Mouse (Mus musculus) liver, embryonic 15.5 days (tissue): ENCODE results near the gene Cep89. TPM values are rescaled to one million over a fixed set of nuclear protein-coding genes. Genes with fewer than 3 reads are reported as not detected.

ENCODE experiments used
- ATAC-seq: fragments of 200-750 bp; cut with Nextera tagmentation; 2 replicates; pipeline ENCODE4 v1.8.0; 2017; ENCODE audit warnings: moderate number of reproducible peaks, mild to moderate bottlenecking, moderate library complexity; ENCODE audit not compliant: insufficient read depth
- H3K27ac ChIP-seq: fragments of 300-500 bp; sonication (generic); replicated peaks from 2 replicates; pipeline ENCODE4 v1.5.1; 2015; ENCODE audit warnings: mild to moderate bottlenecking, inconsistent platforms
- H3K27me3 ChIP-seq: fragments of 300-500 bp; sonication (generic); 2 replicates; pipeline ENCODE4 v1.6.1; 2015; ENCODE audit warnings: mild to moderate bottlenecking, inconsistent platforms
- H3K36me3 ChIP-seq: fragments of 300-500 bp; sonication (generic); replicated peaks from 2 replicates; pipeline ENCODE4 v1.6.1; 2015; ENCODE audit warnings: moderate library complexity, mild to moderate bottlenecking, inconsistent platforms
- H3K4me1 ChIP-seq: fragments of 300-500 bp; sonication (generic); replicated peaks from 2 replicates; pipeline ENCODE4 v1.6.1; 2015; ENCODE audit warnings: inconsistent platforms
- H3K4me2 ChIP-seq: fragments of 300-500 bp; sonication (generic); 2 replicates; pipeline ENCODE4 v1.6.1; 2015; ENCODE audit warnings: moderate library complexity, mild to moderate bottlenecking, inconsistent platforms
- H3K4me3 ChIP-seq: fragments of 300-500 bp; sonication (generic); replicated peaks from 2 replicates; pipeline ENCODE4 v1.5.1; 2015; ENCODE audit warnings: mild to moderate bottlenecking, inconsistent platforms
- H3K9ac ChIP-seq: fragments of 300-500 bp; sonication (generic); 2 replicates; pipeline ENCODE4 v1.6.1; 2015; ENCODE audit warnings: moderate library complexity, mild to moderate bottlenecking, inconsistent platforms
- H3K9me3 ChIP-seq: fragments of 300-500 bp; sonication (generic); replicated peaks from 2 replicates; pipeline ENCODE4 v1.6.1; 2016; ENCODE audit warnings: inconsistent platforms
- WGBS: fragments of 180-500 bp; shearing (Covaris S2); methylation state at CpG from one replicate; pipeline ENCODE4 v1.1.7; 2015; ENCODE audit warnings: mixed read lengths; ENCODE audit not compliant: insufficient replicate concordance; 5-methylcytosine and 5-hydroxymethylcytosine counted together
- polyA plus RNA-seq: library from polyadenylated mRNA; unstranded; fragments of >200 nt; fragmentation: Nextera tagmentation; extraction: Ambion mirVana; gene quantifications from 2 replicates; pipeline ENCODE4 v1.2.1, GENCODE M21; 2015

The Cep89 gene
- polyA plus RNA-seq = 19.1 and 19.4 TPM in 2 replicates

DNA sequence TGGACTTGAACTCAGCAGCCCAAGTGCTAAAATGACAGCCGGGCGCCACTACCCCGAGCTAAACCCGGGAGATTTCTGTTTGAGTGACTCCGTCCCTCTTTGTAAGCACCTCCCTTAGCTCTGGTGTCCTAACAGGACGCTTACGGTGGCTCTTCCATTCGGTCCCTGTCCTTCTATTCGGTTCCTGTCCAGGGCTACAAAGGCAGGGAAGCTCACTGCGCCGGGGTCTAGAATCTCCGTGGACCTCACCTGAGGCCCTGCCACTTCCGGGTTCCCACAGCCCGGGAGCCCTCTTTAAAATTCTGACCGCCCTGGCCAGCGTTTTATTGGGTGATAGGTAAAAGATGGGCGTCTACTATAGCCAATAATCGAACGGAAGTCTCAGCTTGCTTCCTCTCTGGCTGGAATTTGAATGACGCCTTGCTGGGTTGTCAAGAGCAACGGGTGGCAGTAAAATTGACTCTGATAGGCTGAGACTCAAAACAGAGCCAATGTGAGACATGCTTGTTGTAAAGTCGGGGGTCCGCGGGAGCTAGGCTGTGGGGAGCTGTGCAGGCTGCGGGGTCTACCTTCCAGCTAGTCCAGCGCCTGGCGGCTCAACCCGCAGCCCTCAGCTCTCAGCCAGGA is at the start of gene Cep89, which contains the start of gene Faap24:
Gene Cep89 (plus strand): TSS at position 494 of the 627 bp plus-strand sequence.
Gene Faap24 (minus strand): TSS at position 295 of the 627 bp plus-strand sequence.
- ATAC-seq = peak; percentile 93
- Histone ChIP-seq H3K27ac (peak within 1 kb of the TSS; percentile 67), H3K9me3 (no peaks in the 10 kb centered on the region), H3K4me2 (peak within 1 kb of the TSS; percentile 84), H3K4me3 (peak within 1 kb of the TSS; percentile 73), H3K4me1 (peaks cover 37% of the 10 kb centered on the region), H3K9ac (peak within 1 kb of the TSS; percentile 71), H3K36me3 (peaks cover 58% of the 10 kb centered on the region), H3K27me3 (no peaks in the 10 kb centered on the region)
- WGBS = under 1% methylated on average over 28 of the region's 28 CpGs

- no peak for ATAC-seq
- no peaks in the 10 kb centered on the region for H3K36me3 ChIP-seq
- 33% methylated on average over 18 of the region's 18 CpGs for WGBS
- no peak overlapping the region for H3K9ac ChIP-seq
- no peak overlapping the region for H3K4me3 ChIP-seq
- peaks cover 18% of the 10 kb centered on the region for H3K4me1 ChIP-seq
- peak overlapping the region; percentile 3; the same call in 1 of the 2 replicates for H3K4me2 ChIP-seq
- H3K9me3 ChIP-seq = no peaks in the 10 kb centered on the region
- H3K27me3 ChIP-seq = no peaks in the 10 kb centered on the region
- no peak overlapping the region for H3K27ac ChIP-seq
Measured at GRCm38 (mm10) chr7:35347918-35348700, 48.7 kb upstream of the Cep89 start.

GRCm38 (mm10) chr7:35349022-35349421 is 47.8 kb upstream of the Cep89 start:
- no peak overlapping the region for H3K9ac ChIP-seq
- H3K27ac ChIP-seq = no peak overlapping the region
- no peaks in the 10 kb centered on the region for H3K27me3 ChIP-seq
- WGBS = 61% methylated on average over 4 of the region's 4 CpGs
- ATAC-seq = no peak
- no peaks in the 10 kb centered on the region for H3K36me3 ChIP-seq
- peaks cover 18% of the 10 kb centered on the region for H3K4me1 ChIP-seq
- H3K4me2 ChIP-seq = no peak overlapping the region
- H3K9me3 ChIP-seq = no peaks in the 10 kb centered on the region
- H3K4me3 ChIP-seq = no peak overlapping the region

- H3K9me3 ChIP-seq = no peaks in the 10 kb centered on the region
- WGBS = 63% methylated on average over 8 of the region's 8 CpGs
Measured at GRCm38 (mm10) chr7:35349886-35350684, 46.8 kb upstream of the Cep89 start.

DNA sequence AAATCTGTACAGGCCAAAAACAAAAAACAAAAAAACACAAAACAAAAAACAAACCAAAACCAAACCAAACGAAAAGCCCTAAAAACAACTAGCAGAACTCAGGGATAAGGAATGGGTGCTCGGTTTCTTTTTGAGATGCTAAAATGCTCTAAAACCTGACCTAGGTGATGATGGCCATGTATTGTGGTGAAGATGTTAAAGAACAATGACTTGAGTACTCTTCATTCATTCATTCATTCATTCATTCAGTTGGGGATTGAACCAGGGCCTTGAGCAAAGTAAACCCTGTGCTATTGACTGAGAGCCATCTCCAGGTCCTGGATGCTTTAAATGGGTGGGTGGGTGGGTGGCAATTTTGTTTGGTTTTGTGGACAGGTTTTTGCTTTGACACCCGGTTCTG is 45.7 kb upstream of the Cep89 start:
- peaks cover 18% of the 10 kb centered on the region for H3K4me1 ChIP-seq
- no peak overlapping the region for H3K4me2 ChIP-seq
- no peak overlapping the region for H3K9ac ChIP-seq
- ATAC-seq = no peak
- no peak overlapping the region for H3K4me3 ChIP-seq
- H3K27me3 ChIP-seq = no peaks in the 10 kb centered on the region
- 63% methylated on average over 3 of the region's 3 CpGs for WGBS
- H3K27ac ChIP-seq = no peak overlapping the region
- H3K36me3 ChIP-seq = no peaks in the 10 kb centered on the region
- H3K9me3 ChIP-seq = no peaks in the 10 kb centered on the region

More at GRCm38 (mm10) chr7:35349886-35350684, 46.8 kb upstream of the Cep89 start:
- peaks cover 18% of the 10 kb centered on the region for H3K4me1 ChIP-seq
- H3K4me3 ChIP-seq = no peak overlapping the region
- peak; percentile 55; the same call in 1 of the 2 replicates for ATAC-seq
- no peak overlapping the region for H3K9ac ChIP-seq
- H3K27ac ChIP-seq = peak overlapping the region; percentile 72
- H3K36me3 ChIP-seq = no peaks in the 10 kb centered on the region
- H3K27me3 ChIP-seq = no peaks in the 10 kb centered on the region
- no peak overlapping the region for H3K4me2 ChIP-seq

GRCm38 (mm10) chr7:35353306-35353705 is 43.5 kb upstream of the Cep89 start:
- H3K36me3 ChIP-seq = no peaks in the 10 kb centered on the region
- no peak for ATAC-seq
- no peak overlapping the region for H3K9ac ChIP-seq
- H3K4me3 ChIP-seq = no peak overlapping the region
- H3K9me3 ChIP-seq = no peaks in the 10 kb centered on the region
- H3K4me2 ChIP-seq = no peak overlapping the region
- H3K4me1 ChIP-seq = peaks cover 10% of the 10 kb centered on the region
- H3K27ac ChIP-seq = no peak overlapping the region
- H3K27me3 ChIP-seq = no peaks in the 10 kb centered on the region
- WGBS = 80% methylated on average over 15 of the region's 15 CpGs

DNA sequence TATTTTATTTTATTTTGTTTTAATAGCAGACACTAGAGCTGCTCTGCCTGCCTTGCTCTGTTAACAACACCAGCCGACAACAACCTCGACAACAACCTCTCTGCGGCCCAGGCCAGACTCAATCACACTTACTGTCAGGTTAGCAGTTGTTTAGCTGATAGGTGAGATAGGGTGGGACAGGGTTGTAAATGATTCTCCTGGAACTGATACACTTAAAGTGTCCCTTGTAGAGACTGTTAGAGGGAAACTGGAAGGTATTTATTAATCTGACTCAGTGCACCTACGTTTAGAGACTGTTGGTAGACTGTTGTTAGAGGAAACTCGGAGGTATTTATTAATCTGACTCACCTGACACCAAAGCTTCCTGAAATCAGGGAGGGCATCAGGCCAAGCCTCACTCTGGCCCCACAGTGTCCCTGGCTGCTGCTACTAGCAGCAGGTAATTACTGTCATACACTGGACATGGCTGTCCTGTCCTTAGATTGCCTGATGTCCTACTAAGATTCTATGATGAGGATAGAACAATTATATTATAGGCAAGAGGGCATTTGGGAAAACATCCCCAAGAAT is 41.4 kb upstream of the Cep89 start:
- H3K4me2 ChIP-seq = no peak overlapping the region
- 50% methylated on average over 5 of the region's 5 CpGs for WGBS
- no peak overlapping the region for H3K9ac ChIP-seq

GRCm38 (mm10) chr7:35357621-35358020 is 39.2 kb upstream of the Cep89 start:
- Histone ChIP-seq H3K4me2 (no peak overlapping the region), H3K4me3 (no peak overlapping the region), H3K36me3 (no peaks in the 10 kb centered on the region), H3K27me3 (no peaks in the 10 kb centered on the region), H3K27ac (no peak overlapping the region), H3K4me1 (0 out of 2 replicates have a peak, but pooled peaks cover 6% of the 10 kb centered on the region), H3K9ac (no peak overlapping the region), H3K9me3 (no peaks in the 10 kb centered on the region)
- no peak for ATAC-seq
- 70% methylated on average over 12 of the region's 12 CpGs for WGBS

More for the DNA sequence above, 41.4 kb upstream of the Cep89 start:
- Histone ChIP-seq H3K36me3 (no peaks in the 10 kb centered on the region), H3K4me1 (no peaks in the 10 kb centered on the region; the same call in 1 of the 2 replicates), H3K9me3 (no peaks in the 10 kb centered on the region), H3K27me3 (no peaks in the 10 kb centered on the region), H3K27ac (no peak overlapping the region), H3K4me3 (no peak overlapping the region)
- ATAC-seq = no peak

DNA sequence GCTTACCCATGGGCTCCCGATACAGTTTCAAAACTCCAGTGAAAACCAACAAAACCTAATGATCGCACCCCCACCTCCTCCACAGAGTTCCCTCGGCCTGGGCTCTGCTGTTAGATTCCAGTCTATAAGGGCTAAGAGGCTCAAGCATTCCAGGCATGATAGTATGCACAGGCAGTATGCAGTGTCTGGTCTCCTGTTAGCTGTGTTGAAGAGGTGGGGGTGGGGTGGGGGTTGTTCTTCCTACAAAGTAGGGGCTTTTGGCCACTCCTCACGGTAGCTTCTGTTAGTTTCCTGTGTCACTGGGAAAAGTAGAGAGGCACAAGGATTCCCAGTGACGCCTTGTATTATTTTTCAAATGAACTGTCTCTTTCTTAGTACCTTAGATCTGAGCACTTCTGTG is 34.6 kb upstream of the Cep89 start:
- Histone ChIP-seq H3K27me3 (no peaks in the 10 kb centered on the region), H3K4me2 (0 out of 2 replicates have a peak overlapping the region, but pooled peaks have one; percentile 25), H3K4me3 (no peak overlapping the region), H3K4me1 (0 out of 2 replicates have a peak, but pooled peaks cover 7% of the 10 kb centered on the region), H3K36me3 (0 out of 2 replicates have a peak, but pooled peaks cover 3% of the 10 kb centered on the region), H3K9me3 (no peaks in the 10 kb centered on the region), H3K27ac (no peak overlapping the region), H3K9ac (no peak overlapping the region)
- 60% methylated on average over 5 of the region's 5 CpGs for WGBS
- no peak; the same call in 1 of the 2 replicates for ATAC-seq

GRCm38 (mm10) chr7:35362868-35363267 is 34.0 kb upstream of the Cep89 start:
- no peaks in the 10 kb centered on the region for H3K9me3 ChIP-seq
- H3K4me3 ChIP-seq = no peak overlapping the region
- H3K36me3 ChIP-seq = 0 out of 2 replicates have a peak, but pooled peaks cover 3% of the 10 kb centered on the region
- ATAC-seq = peak; percentile 78
- H3K4me1 ChIP-seq = 0 out of 2 replicates have a peak, but pooled peaks cover 7% of the 10 kb centered on the region
- H3K4me2 ChIP-seq = peak overlapping the region; percentile 25; the same call in 1 of the 2 replicates
- no peaks in the 10 kb centered on the region for H3K27me3 ChIP-seq
- 64% methylated on average over 5 of the region's 5 CpGs for WGBS
- H3K27ac ChIP-seq = 0 out of 2 replicates have a peak overlapping the region, but pooled peaks have one; percentile 38
- no peak overlapping the region for H3K9ac ChIP-seq
